Mouse (Mus musculus) megakaryocyte-erythroid progenitor cell, adult 5 weeks (primary cell): ENCODE results near the gene Ispd. TPM values are rescaled to one million over a fixed set of nuclear protein-coding genes. Genes with fewer than 3 reads are reported as not detected.

ENCODE experiments used
- polyA plus RNA-seq: library from polyadenylated mRNA; stranded (reverse); fragments of >175 nt; gene quantifications from 2 replicates; pipeline ENCODE4 v1.2.3, GENCODE M21; 2012

Gene Ispd
- 1.1 and 1.2 TPM in 2 replicates for polyA plus RNA-seq

GRCm38 (mm10) chr12:36381441-36382340 lies at the start of gene Ispd, which contains the start of gene D630036H23Rik:
Gene Ispd (plus strand): TSS chr12:36381450.
Gene D630036H23Rik (minus strand): TSS chr12:36382181.

Other genes starting within 250 kb of the Ispd start
- gene Ankmy2, start 224.3 kb upstream of the Ispd start, polyA plus RNA-seq, result 1.5 TPM in 2 replicates
- 15.0 and 19.2 TPM in 2 replicates for gene Bzw2, start 223.4 kb upstream of the Ispd start, polyA plus RNA-seq
- not detected in 2 replicates for gene Lrrc72, start 128.1 kb upstream of the Ispd start, polyA plus RNA-seq
- not detected in 2 replicates for gene Sostdc1, start 67.3 kb upstream of the Ispd start, polyA plus RNA-seq
- gene D630036H23Rik, start 731 bp downstream of the Ispd start, polyA plus RNA-seq, result 0.60 and 0.78 TPM in 2 replicates